Mouse (Mus musculus) liver, embryonic 15.5 days (tissue): ENCODE data around the gene Kdm5b. TPM values are rescaled to one million over a fixed set of nuclear protein-coding genes. Genes with fewer than 3 reads are reported as not detected.
"Not testable (repeated sequence)": the region's sequence is repeated elsewhere in the genome, so short reads cannot be mapped to it uniquely, and the experiment has no call there.

Experiments
- ATAC-seq: fragments of 200-750 bp; cut with Nextera tagmentation; 2 replicates; pipeline ENCODE4 v1.8.0; 2017; ENCODE audit warnings: moderate number of reproducible peaks, mild to moderate bottlenecking, moderate library complexity; ENCODE audit not compliant: insufficient read depth
- H3K27ac ChIP-seq: fragments of 300-500 bp; sonication (generic); replicated peaks from 2 replicates; pipeline ENCODE4 v1.5.1; 2015; ENCODE audit warnings: mild to moderate bottlenecking, inconsistent platforms
- H3K27me3 ChIP-seq: fragments of 300-500 bp; sonication (generic); 2 replicates; pipeline ENCODE4 v1.6.1; 2015; ENCODE audit warnings: mild to moderate bottlenecking, inconsistent platforms
- H3K36me3 ChIP-seq: fragments of 300-500 bp; sonication (generic); replicated peaks from 2 replicates; pipeline ENCODE4 v1.6.1; 2015; ENCODE audit warnings: moderate library complexity, mild to moderate bottlenecking, inconsistent platforms
- H3K4me1 ChIP-seq: fragments of 300-500 bp; sonication (generic); replicated peaks from 2 replicates; pipeline ENCODE4 v1.6.1; 2015; ENCODE audit warnings: inconsistent platforms
- H3K4me2 ChIP-seq: fragments of 300-500 bp; sonication (generic); 2 replicates; pipeline ENCODE4 v1.6.1; 2015; ENCODE audit warnings: moderate library complexity, mild to moderate bottlenecking, inconsistent platforms
- H3K4me3 ChIP-seq: fragments of 300-500 bp; sonication (generic); replicated peaks from 2 replicates; pipeline ENCODE4 v1.5.1; 2015; ENCODE audit warnings: mild to moderate bottlenecking, inconsistent platforms
- H3K9ac ChIP-seq: fragments of 300-500 bp; sonication (generic); 2 replicates; pipeline ENCODE4 v1.6.1; 2015; ENCODE audit warnings: moderate library complexity, mild to moderate bottlenecking, inconsistent platforms
- H3K9me3 ChIP-seq: fragments of 300-500 bp; sonication (generic); replicated peaks from 2 replicates; pipeline ENCODE4 v1.6.1; 2016; ENCODE audit warnings: inconsistent platforms
- WGBS: fragments of 180-500 bp; shearing (Covaris S2); methylation state at CpG from one replicate; pipeline ENCODE4 v1.1.7; 2015; ENCODE audit warnings: mixed read lengths; ENCODE audit not compliant: insufficient replicate concordance; 5-methylcytosine and 5-hydroxymethylcytosine counted together
- polyA plus RNA-seq: library from polyadenylated mRNA; unstranded; fragments of >200 nt; fragmentation: Nextera tagmentation; extraction: Ambion mirVana; gene quantifications from 2 replicates; pipeline ENCODE4 v1.2.1, GENCODE M21; 2015

Gene Kdm5b
- polyA plus RNA-seq, 1 experiment from 2014 or later = 5.6 TPM

- Histone ChIP-seq H3K9me3 (no peaks in the 10 kb centered on the region), H3K36me3 (no peaks in the 10 kb centered on the region), H3K9ac (no peak overlapping the region), H3K27ac (peak overlapping the region; percentile 31), H3K4me2 (no peak overlapping the region), H3K4me3 (no peak overlapping the region), H3K4me1 (peaks cover 37% of the 10 kb centered on the region), H3K27me3 (peaks cover 17% of the 10 kb centered on the region; the same call in 1 of the 2 replicates)
- peak; percentile 54 for ATAC-seq
- 29% methylated on average over 8 of the region's 8 CpGs for WGBS
Measured at GRCm38 (mm10) chr1:134520001-134520721, 39.8 kb upstream of the Kdm5b start.

- Histone ChIP-seq H3K9ac (no peak overlapping the region), H3K4me1 (peaks cover 47% of the 10 kb centered on the region), H3K36me3 (no peaks in the 10 kb centered on the region), H3K9me3 (no peaks in the 10 kb centered on the region), H3K4me3 (no peak overlapping the region), H3K27me3 (0 out of 2 replicates have a peak, but pooled peaks cover 10% of the 10 kb centered on the region), H3K27ac (peak overlapping the region; percentile 31), H3K4me2 (no peak overlapping the region)
- peak; percentile 20; the same call in 1 of the 2 replicates for ATAC-seq
- whole genome bisulfite sequencing = 40% methylated on average over 7 of the region's 7 CpGs
Measured at GRCm38 (mm10) chr1:134521163-134521562, 38.8 kb upstream of the Kdm5b start.

GRCm38 (mm10) chr1:134522325-134522724 is 37.6 kb upstream of the Kdm5b start:
- Histone ChIP-seq H3K9me3 (no peaks in the 10 kb centered on the region), H3K9ac (no peak overlapping the region), H3K27ac (0 out of 2 replicates have a peak overlapping the region, but pooled peaks have one; percentile 21), H3K4me1 (peaks cover 57% of the 10 kb centered on the region), H3K4me2 (no peak overlapping the region), H3K4me3 (no peak overlapping the region), H3K27me3 (no peaks in the 10 kb centered on the region), H3K36me3 (no peaks in the 10 kb centered on the region)
- ATAC-seq = no peak
- WGBS = 22% methylated on average over 2 of the region's 2 CpGs

GRCm38 (mm10) chr1:134524424-134524823 is 35.5 kb upstream of the Kdm5b start:
- Histone ChIP-seq H3K9me3 (no peaks in the 10 kb centered on the region), H3K9ac (no peak overlapping the region), H3K4me1 (peaks cover 63% of the 10 kb centered on the region), H3K4me3 (no peak overlapping the region), H3K27me3 (no peaks in the 10 kb centered on the region), H3K27ac (no peak overlapping the region), H3K4me2 (no peak overlapping the region), H3K36me3 (no peaks in the 10 kb centered on the region)
- 62% methylated on average over 5 of the region's 5 CpGs for WGBS
- ATAC-seq = no peak

GRCm38 (mm10) chr1:134525015-134525414 is 35.0 kb upstream of the Kdm5b start:
- Histone ChIP-seq H3K27me3 (no peaks in the 10 kb centered on the region), H3K36me3 (no peaks in the 10 kb centered on the region), H3K27ac (peak overlapping the region; percentile 95; the same call in 1 of the 2 replicates), H3K9me3 (no peaks in the 10 kb centered on the region), H3K4me2 (no peak overlapping the region), H3K9ac (no peak overlapping the region), H3K4me3 (no peak overlapping the region), H3K4me1 (peaks cover 61% of the 10 kb centered on the region)
- ATAC-seq = no peak
- 87% methylated on average over 1 of the region's 1 CpGs for WGBS

- H3K9ac ChIP-seq = peak overlapping the region; percentile 52
- 7% methylated on average over 6 of the region's 6 CpGs for WGBS
Measured at GRCm38 (mm10) chr1:134526752-134527151, 33.2 kb upstream of the Kdm5b start.

GRCm38 (mm10) chr1:134530618-134531017 is 29.4 kb upstream of the Kdm5b start:
- Histone ChIP-seq H3K27me3 (no peaks in the 10 kb centered on the region), H3K36me3 (no peaks in the 10 kb centered on the region), H3K9me3 (no peaks in the 10 kb centered on the region), H3K4me1 (peaks cover 42% of the 10 kb centered on the region), H3K9ac (no peak overlapping the region), H3K27ac (no peak overlapping the region), H3K4me2 (no peak overlapping the region), H3K4me3 (no peak overlapping the region)
- no peak for ATAC-seq
- 72% methylated on average over 6 of the region's 6 CpGs for WGBS

More at GRCm38 (mm10) chr1:134526752-134527151, 33.2 kb upstream of the Kdm5b start:
- Histone ChIP-seq H3K27me3 (no peaks in the 10 kb centered on the region), H3K36me3 (no peaks in the 10 kb centered on the region), H3K9me3 (no peaks in the 10 kb centered on the region), H3K4me3 (peak overlapping the region; percentile 36), H3K4me2 (peak overlapping the region; percentile 69), H3K27ac (peak overlapping the region; percentile 95), H3K4me1 (peaks cover 52% of the 10 kb centered on the region)
- ATAC-seq = peak; percentile 100

- peaks cover 23% of the 10 kb centered on the region for H3K4me1 ChIP-seq
- not testable (repeated sequence) for H3K36me3 ChIP-seq, H3K9ac ChIP-seq, H3K9me3 ChIP-seq, H3K4me3 ChIP-seq, H3K27me3 ChIP-seq, H3K27ac ChIP-seq, ATAC-seq, H3K4me2 ChIP-seq
- WGBS = 90% methylated on average over 10 of the region's 10 CpGs
Measured at GRCm38 (mm10) chr1:134533710-134534109, 26.3 kb upstream of the Kdm5b start.

- peaks cover 20% of the 10 kb centered on the region for H3K4me1 ChIP-seq
- ATAC-seq = no peak
- H3K27me3 ChIP-seq = no peaks in the 10 kb centered on the region
- no peaks in the 10 kb centered on the region for H3K9me3 ChIP-seq
- H3K36me3 ChIP-seq = no peaks in the 10 kb centered on the region
- H3K27ac ChIP-seq = no peak overlapping the region
- no peak overlapping the region for H3K4me3 ChIP-seq
- 75% methylated on average over 1 of the region's 1 CpGs for WGBS
- no peak overlapping the region for H3K9ac ChIP-seq
- H3K4me2 ChIP-seq = no peak overlapping the region
Measured at GRCm38 (mm10) chr1:134535054-134535453, 24.9 kb upstream of the Kdm5b start.

- Histone ChIP-seq H3K9me3 (no peaks in the 10 kb centered on the region), H3K4me2 (no peak overlapping the region), H3K9ac (no peak overlapping the region), H3K27ac (no peak overlapping the region), H3K36me3 (no peaks in the 10 kb centered on the region), H3K4me3 (no peak overlapping the region), H3K27me3 (no peaks in the 10 kb centered on the region), H3K4me1 (peaks cover 16% of the 10 kb centered on the region)
- no peak for ATAC-seq
- WGBS = 47% methylated on average over 3 of the region's 3 CpGs
Measured at GRCm38 (mm10) chr1:134535513-134535912, 24.5 kb upstream of the Kdm5b start.

GRCm38 (mm10) chr1:134540610-134541009 is 19.4 kb upstream of the Kdm5b start:
- H3K9ac ChIP-seq = no peak overlapping the region
- H3K4me3 ChIP-seq = no peak overlapping the region
- H3K4me1 ChIP-seq = peaks cover 6% of the 10 kb centered on the region
- H3K27me3 ChIP-seq = peaks cover 3% of the 10 kb centered on the region; the same call in 1 of the 2 replicates
- no peaks in the 10 kb centered on the region for H3K9me3 ChIP-seq
- 80% methylated on average over 10 of the region's 10 CpGs for WGBS
- H3K4me2 ChIP-seq = no peak overlapping the region
- H3K27ac ChIP-seq = no peak overlapping the region
- no peak for ATAC-seq
- H3K36me3 ChIP-seq = no peaks in the 10 kb centered on the region
